Mouse (Mus musculus): Measurements from ENCODE around the gene Tubb3. TPM values are rescaled to one million over a fixed set of nuclear protein-coding genes. Genes with fewer than 3 reads are reported as not detected.

The Tubb3 gene
- polyA plus RNA-seq (2015; fragmentation: Nextera tagmentation; extraction: Ambion mirVana) = 0.20 and 0.24 TPM in 2 replicates

DNA sequence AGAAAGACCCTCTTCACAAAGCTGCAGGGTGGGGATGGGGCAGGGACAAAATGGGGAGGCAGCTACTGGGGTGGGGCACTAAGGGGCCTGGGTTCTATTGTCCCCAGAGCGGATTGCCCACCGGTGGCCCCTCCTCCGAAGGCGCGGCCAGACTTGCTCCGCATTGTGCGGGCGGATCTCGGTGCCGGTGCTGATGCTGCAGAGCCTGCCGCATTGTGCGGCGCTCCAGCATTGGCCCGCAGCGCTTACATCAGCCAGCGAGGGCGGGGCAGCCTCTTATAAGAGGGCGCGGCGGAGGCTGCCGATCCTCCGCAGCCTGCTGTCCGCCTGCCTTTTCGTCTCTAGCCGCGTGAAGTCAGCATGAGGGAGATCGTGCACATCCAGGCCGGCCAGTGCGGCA lies at the start of gene Tubb3:
TSS of gene Tubb3 (plus strand) at position 179 of the 400 bp plus-strand sequence.
- peak within 1 kb of the TSS; percentile 50 for H3K4me2 ChIP-seq (ENCODE audit: low read depth, low read length)
- ATAC-seq (peak; percentile 16; the same call in 1 of the 2 replicates), DNase-seq (peak; percentile 59)
- peak within 1 kb of the TSS; percentile 20; the same call in 1 of the 2 replicates for H3K4me3 ChIP-seq (ENCODE audit: low read depth, low read length)
- TF ChIP-seq EP300 (IDR thresholded peaks at IDR 0.05; ENCODE audit: low read depth) (no peak), CTCF (IDR thresholded peaks at IDR 0.05; ENCODE audit: low read depth) (no peak)
- 0% methylated on average over 29 of the region's 29 CpGs for whole genome bisulfite sequencing (ENCODE audit: insufficient replicate concordance)
- peaks cover 56% of the 10 kb centered on the region for H3K27me3 ChIP-seq (ENCODE audit: insufficient read depth, low read length)
- H3K36me3 ChIP-seq (replicated peaks; ENCODE audit: insufficient read depth, low read length) = no peaks in the 10 kb centered on the region
- no peak within 1 kb of the TSS for H3K9ac ChIP-seq (replicated peaks)
- H3K27ac ChIP-seq (ENCODE audit: low read depth) = no peak within 1 kb of the TSS
- H3K4me1 ChIP-seq (ENCODE audit: insufficient read depth) = peaks cover 43% of the 10 kb centered on the region
- no peaks in the 10 kb centered on the region for H3K9me3 ChIP-seq (ENCODE audit: low read length)

DNA sequence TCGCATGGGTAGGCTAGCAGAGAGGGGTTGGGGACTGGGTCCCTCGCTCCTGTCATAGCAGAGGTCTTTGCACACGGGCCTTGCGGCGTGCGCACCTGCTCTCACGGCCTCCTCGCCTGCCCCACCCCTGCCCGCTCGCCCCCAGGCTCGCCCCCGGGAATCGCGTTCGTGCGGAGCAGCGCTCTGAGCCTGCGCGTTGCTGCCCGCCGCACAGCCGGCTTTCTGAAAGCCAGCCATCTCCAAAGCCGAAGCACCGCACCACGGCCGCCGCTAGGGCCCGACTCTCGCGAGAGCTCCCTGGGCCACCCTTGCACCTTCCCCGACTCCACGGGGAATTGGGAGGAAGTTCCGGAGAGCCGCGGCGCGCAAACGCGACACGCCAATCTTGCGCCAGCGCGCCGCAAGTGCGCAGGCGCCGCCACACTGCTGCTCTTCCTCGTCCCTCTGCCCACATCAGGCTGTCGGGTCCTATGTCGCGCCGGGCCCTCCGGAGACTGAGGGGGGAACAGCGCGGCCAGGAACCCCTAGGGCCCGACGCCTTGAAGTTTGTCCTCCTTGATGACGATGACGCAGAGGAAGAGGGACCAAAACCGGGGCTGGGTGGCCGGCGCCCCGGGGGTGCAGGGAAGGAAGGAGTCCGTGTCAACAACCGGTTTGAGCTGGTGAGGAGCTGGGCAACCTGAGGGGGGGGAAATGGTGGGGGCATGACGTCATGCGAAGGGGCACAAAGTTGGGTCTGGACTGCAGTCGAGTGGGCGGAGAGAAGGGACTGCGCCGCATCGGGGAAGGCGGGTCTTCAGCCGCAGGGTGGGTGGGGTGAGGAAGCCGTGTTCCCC lies 37.6 kb upstream of the Tubb3 start, which contains the start of gene Tcf25:
TSS of gene Tcf25 (plus strand) at position 351 of the 836 bp plus-strand sequence.
- peaks cover 14% of the 10 kb centered on the region; the same call in 1 of the 2 replicates for H3K4me1 ChIP-seq (ENCODE audit: insufficient read depth)
- peak within 1 kb of the TSS; percentile 98 for H3K27ac ChIP-seq (ENCODE audit: low read depth)
- H3K27me3 ChIP-seq (ENCODE audit: insufficient read depth, low read length) = no peaks in the 10 kb centered on the region
- DNase-seq (peak; percentile 95), ATAC-seq (peak; percentile 92)
- TF ChIP-seq EP300 (IDR thresholded peaks at IDR 0.05; ENCODE audit: low read depth) = no peak; the same call in 1 of the 2 replicates
- peak; percentile 67 for TF ChIP-seq CTCF (IDR thresholded peaks at IDR 0.05; ENCODE audit: low read depth)
- peak within 1 kb of the TSS; percentile 87 for H3K9ac ChIP-seq (replicated peaks)
- H3K4me2 ChIP-seq (ENCODE audit: low read depth, low read length) = peak within 1 kb of the TSS; percentile 84
- peak within 1 kb of the TSS; percentile 81 for H3K4me3 ChIP-seq (ENCODE audit: low read depth, low read length)
- under 1% methylated on average over 75 of the region's 75 CpGs for WGBS (ENCODE audit: insufficient replicate concordance)
- no peaks in the 10 kb centered on the region; the same call in 1 of the 2 replicates for H3K36me3 ChIP-seq (replicated peaks; ENCODE audit: insufficient read depth, low read length)
- no peaks in the 10 kb centered on the region for H3K9me3 ChIP-seq (ENCODE audit: low read length)

DNA sequence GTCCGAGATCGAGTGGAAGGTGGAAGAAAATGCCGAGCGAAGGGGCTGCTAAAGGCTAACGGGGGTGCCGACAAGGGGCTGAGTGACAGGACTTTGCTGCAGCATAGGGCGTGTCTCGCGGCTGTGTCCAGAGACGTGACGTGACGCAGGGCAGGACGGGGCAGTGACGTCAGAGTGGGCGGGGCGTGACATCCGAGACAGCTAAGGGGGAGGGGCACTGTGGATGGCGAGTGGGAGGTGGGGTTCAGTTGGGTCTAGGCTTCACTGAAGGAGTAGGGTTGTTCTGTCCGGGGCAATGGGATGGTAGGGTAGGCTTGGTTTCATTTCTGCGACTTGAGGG lies 37.0 kb upstream of the Tubb3 start:
- Histone ChIP-seq H3K27ac (ENCODE audit: low read depth) (peak overlapping the region; percentile 98), H3K4me3 (ENCODE audit: low read depth, low read length) (peak overlapping the region; percentile 81), H3K4me1 (ENCODE audit: insufficient read depth) (peaks cover 14% of the 10 kb centered on the region; the same call in 1 of the 2 replicates), H3K4me2 (ENCODE audit: low read depth, low read length) (peak overlapping the region; percentile 84), H3K36me3 (replicated peaks; ENCODE audit: insufficient read depth, low read length) (no peaks in the 10 kb centered on the region; the same call in 1 of the 2 replicates), H3K9me3 (ENCODE audit: low read length) (no peaks in the 10 kb centered on the region), H3K27me3 (ENCODE audit: insufficient read depth, low read length) (no peaks in the 10 kb centered on the region), H3K9ac (replicated peaks) (peak overlapping the region; percentile 87)
- ATAC-seq (peak; percentile 73), DNase-seq (peak; percentile 95)
- WGBS (ENCODE audit: insufficient replicate concordance) = under 1% methylated on average over 20 of the region's 20 CpGs
- TF ChIP-seq EP300 (IDR thresholded peaks at IDR 0.05; ENCODE audit: low read depth) (no peak), CTCF (IDR thresholded peaks at IDR 0.05; ENCODE audit: low read depth) (no peak)

- Histone ChIP-seq H3K36me3 (replicated peaks; ENCODE audit: insufficient read depth, low read length) (peaks cover 2% of the 10 kb centered on the region; the same call in 1 of the 2 replicates), H3K4me2 (ENCODE audit: low read depth, low read length) (no peak overlapping the region), H3K9ac (replicated peaks) (no peak overlapping the region), H3K4me1 (ENCODE audit: insufficient read depth) (peaks cover 14% of the 10 kb centered on the region; the same call in 1 of the 2 replicates), H3K27ac (ENCODE audit: low read depth) (no peak overlapping the region), H3K4me3 (ENCODE audit: low read depth, low read length) (no peak overlapping the region), H3K9me3 (ENCODE audit: low read length) (no peaks in the 10 kb centered on the region), H3K27me3 (ENCODE audit: insufficient read depth, low read length) (no peaks in the 10 kb centered on the region)
- DNase-seq (no peak), ATAC-seq (no peak)
- WGBS (ENCODE audit: insufficient replicate concordance) = 85% methylated on average over 10 of the region's 10 CpGs
- TF ChIP-seq EP300 (IDR thresholded peaks at IDR 0.05; ENCODE audit: low read depth) (no peak), CTCF (IDR thresholded peaks at IDR 0.05; ENCODE audit: low read depth) (no peak)
Observed at GRCm38 (mm10) chr8:123375701-123376100, 35.5 kb upstream of the Tubb3 start.

DNA sequence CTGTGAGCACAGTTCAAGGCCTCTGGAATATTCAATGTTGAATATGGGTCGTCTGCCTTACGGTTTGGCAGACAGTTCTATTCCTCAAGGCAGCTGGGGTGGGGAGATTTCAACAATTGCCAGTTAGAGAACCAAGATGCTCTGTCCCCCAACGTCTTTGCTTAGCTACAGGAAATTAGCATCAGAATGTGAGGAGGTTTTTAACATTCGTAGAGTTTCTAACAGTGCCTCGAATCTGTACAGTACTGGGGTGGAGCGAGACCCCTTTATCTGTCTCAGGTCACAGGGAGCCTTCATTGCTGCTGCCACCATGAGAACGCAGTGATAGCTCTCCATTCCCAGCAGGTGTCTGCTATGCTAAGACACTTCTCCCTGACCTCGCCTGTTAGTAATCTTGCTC lies 35.1 kb upstream of the Tubb3 start:
- Histone ChIP-seq H3K9ac (replicated peaks) (no peak overlapping the region), H3K27ac (ENCODE audit: low read depth) (no peak overlapping the region), H3K4me2 (ENCODE audit: low read depth, low read length) (no peak overlapping the region), H3K9me3 (ENCODE audit: low read length) (no peaks in the 10 kb centered on the region), H3K4me3 (ENCODE audit: low read depth, low read length) (no peak overlapping the region), H3K36me3 (replicated peaks; ENCODE audit: insufficient read depth, low read length) (peaks cover 6% of the 10 kb centered on the region; the same call in 1 of the 2 replicates), H3K27me3 (ENCODE audit: insufficient read depth, low read length) (no peaks in the 10 kb centered on the region), H3K4me1 (ENCODE audit: insufficient read depth) (peaks cover 14% of the 10 kb centered on the region; the same call in 1 of the 2 replicates)
- 77% methylated on average over 8 of the region's 8 CpGs for WGBS (ENCODE audit: insufficient replicate concordance)
- TF ChIP-seq EP300 (IDR thresholded peaks at IDR 0.05; ENCODE audit: low read depth) (no peak), CTCF (IDR thresholded peaks at IDR 0.05; ENCODE audit: low read depth) (no peak)
- no peak for DNase-seq
- ATAC-seq = no peak

DNA sequence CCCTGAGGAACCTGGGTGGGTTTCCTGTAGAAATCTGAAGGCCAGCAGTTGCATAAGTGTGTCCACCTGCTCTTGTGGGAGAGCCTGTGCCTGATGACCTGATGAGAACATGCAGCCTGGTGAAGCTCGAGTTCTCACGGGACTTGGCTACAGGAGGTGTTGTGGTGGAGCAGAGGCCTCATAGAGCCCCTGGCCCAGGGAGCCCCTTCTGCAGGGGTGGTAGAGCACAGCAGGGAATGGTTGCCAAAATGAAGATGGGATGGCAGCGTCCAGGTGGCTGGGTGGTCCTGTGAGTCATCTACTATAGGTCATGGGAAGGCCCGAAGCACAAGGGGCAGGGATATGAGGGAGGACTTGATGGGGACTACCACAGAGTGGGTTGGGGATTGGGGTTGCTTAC lies 29.5 kb upstream of the Tubb3 start:
- Histone ChIP-seq H3K27me3 (ENCODE audit: insufficient read depth, low read length) (no peaks in the 10 kb centered on the region), H3K9me3 (ENCODE audit: low read length) (no peaks in the 10 kb centered on the region), H3K9ac (replicated peaks) (no peak overlapping the region), H3K4me3 (ENCODE audit: low read depth, low read length) (no peak overlapping the region), H3K4me1 (ENCODE audit: insufficient read depth) (no peaks in the 10 kb centered on the region), H3K27ac (ENCODE audit: low read depth) (no peak overlapping the region), H3K36me3 (replicated peaks; ENCODE audit: insufficient read depth, low read length) (peaks cover 48% of the 10 kb centered on the region), H3K4me2 (ENCODE audit: low read depth, low read length) (no peak overlapping the region)
- WGBS (ENCODE audit: insufficient replicate concordance) = 93% methylated on average over 4 of the region's 4 CpGs
- ATAC-seq (no peak), DNase-seq (no peak)
- no peak for TF ChIP-seq EP300 (IDR thresholded peaks at IDR 0.05; ENCODE audit: low read depth)
- no peak for TF ChIP-seq CTCF (IDR thresholded peaks at IDR 0.05; ENCODE audit: low read depth)
